Mouse (Mus musculus) embryonic facial prominence, embryonic 12.5 days (tissue): ENCODE results near the gene Ppp4r4. TPM values are rescaled to one million over a fixed set of nuclear protein-coding genes. Genes with fewer than 3 reads are reported as not detected.

ENCODE experiments used
- ATAC-seq: fragments of 200-750 bp; cut with Nextera tagmentation; 2 replicates; pipeline ENCODE4 v1.8.0; 2017; ENCODE audit not compliant: insufficient number of reproducible peaks, insufficient read depth, low FRiP score, low TSS enrichment
- H3K27ac ChIP-seq: fragments of 300-500 bp; sonication (generic); 2 replicates; pipeline ENCODE4 v1.5.1; 2016; ENCODE audit warnings: mild to moderate bottlenecking
- H3K27me3 ChIP-seq: fragments of 300-500 bp; sonication (generic); 2 replicates; pipeline ENCODE4 v1.6.1; 2016; ENCODE audit warnings: mild to moderate bottlenecking, moderate library complexity
- H3K36me3 ChIP-seq: fragments of 300-500 bp; sonication (generic); 2 replicates; pipeline ENCODE4 v1.6.1; 2016; ENCODE audit warnings: mild to moderate bottlenecking
- H3K4me1 ChIP-seq: fragments of 300-500 bp; sonication (generic); 2 replicates; pipeline ENCODE4 v1.6.1; 2016
- H3K4me2 ChIP-seq: fragments of 300-500 bp; sonication (generic); replicated peaks from 2 replicates; pipeline ENCODE4 v1.6.1; 2016; ENCODE audit warnings: mild to moderate bottlenecking, moderate library complexity
- H3K4me3 ChIP-seq: fragments of 300-500 bp; sonication (generic); 2 replicates; pipeline ENCODE4 v1.5.1; 2016; ENCODE audit warnings: mild to moderate bottlenecking
- H3K9ac ChIP-seq: fragments of 300-500 bp; sonication (generic); 2 replicates; pipeline ENCODE4 v1.6.1; 2016; ENCODE audit warnings: mild to moderate bottlenecking, moderate library complexity
- H3K9me3 ChIP-seq: fragments of 300-500 bp; sonication (generic); 2 replicates; pipeline ENCODE4 v1.6.1; 2016; ENCODE audit warnings: mild to moderate bottlenecking, moderate library complexity
- WGBS: fragments of 180-500 bp; shearing (Covaris S2); methylation state at CpG from one replicate; pipeline ENCODE4 v1.1.7; 2016; 5-methylcytosine and 5-hydroxymethylcytosine counted together
- polyA plus RNA-seq: library from polyadenylated mRNA; unstranded; fragments of >200 nt; fragmentation: Nextera tagmentation; extraction: Ambion mirVana; gene quantifications from 2 replicates; pipeline ENCODE4 v1.2.1, GENCODE M21; 2016

Ppp4r4 gene
- polyA plus RNA-seq, 1 experiment from 2014 or later = 2.3 TPM

DNA sequence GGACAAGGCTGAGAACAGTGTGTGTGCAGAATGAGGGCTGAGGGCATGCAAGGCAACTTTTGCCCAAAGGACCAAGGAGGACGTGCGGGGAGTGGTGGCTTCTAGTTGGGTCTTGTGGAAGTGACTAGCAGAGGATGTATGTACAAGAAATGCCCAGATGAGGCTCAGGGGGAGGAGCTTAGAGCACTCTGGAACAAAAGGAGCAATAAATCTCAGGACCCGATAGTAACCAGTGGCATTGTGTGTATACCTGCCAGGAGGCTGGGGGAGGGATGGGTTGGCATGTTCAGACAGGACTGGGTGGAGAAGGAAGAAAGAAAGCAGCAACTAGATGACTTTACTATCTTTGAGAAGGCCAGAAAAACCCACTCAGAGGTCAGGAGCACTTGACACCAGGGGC lies 27.7 kb upstream of the Ppp4r4 start:
- Histone ChIP-seq H3K4me1 (no peaks in the 10 kb centered on the region), H3K4me3 (no peak overlapping the region), H3K4me2 (no peak overlapping the region), H3K9ac (no peak overlapping the region), H3K9me3 (no peaks in the 10 kb centered on the region), H3K27ac (no peak overlapping the region), H3K27me3 (no peaks in the 10 kb centered on the region), H3K36me3 (no peaks in the 10 kb centered on the region)
- WGBS = 90% methylated on average over 3 of the region's 3 CpGs
- no peak for ATAC-seq

DNA sequence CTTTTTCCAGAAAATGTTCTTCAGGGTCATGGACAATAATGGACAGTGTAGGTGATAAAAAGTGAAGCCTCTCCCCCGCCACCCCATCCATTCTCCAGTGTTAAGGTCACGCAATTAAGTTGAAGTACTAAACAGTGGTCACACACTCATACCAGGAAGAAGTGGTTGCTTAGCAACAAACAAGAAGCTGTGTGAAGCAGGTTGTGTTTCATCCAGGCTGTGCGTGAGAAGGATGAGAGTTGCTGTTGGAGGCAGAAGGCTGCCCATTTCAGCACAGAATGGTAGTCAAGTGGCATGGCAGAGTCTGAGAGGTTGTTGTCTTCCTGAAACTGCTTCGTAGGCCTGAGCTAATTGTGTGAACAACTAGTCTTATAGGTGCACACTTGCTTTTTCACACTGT lies 23.7 kb upstream of the Ppp4r4 start:
- no peaks in the 10 kb centered on the region for H3K4me1 ChIP-seq
- H3K36me3 ChIP-seq = no peaks in the 10 kb centered on the region
- no peak overlapping the region for H3K4me3 ChIP-seq
- no peak overlapping the region for H3K27ac ChIP-seq
- H3K27me3 ChIP-seq = no peaks in the 10 kb centered on the region
- H3K4me2 ChIP-seq = no peak overlapping the region
- no peak overlapping the region for H3K9ac ChIP-seq
- WGBS = 75% methylated on average over 4 of the region's 4 CpGs
- H3K9me3 ChIP-seq = no peaks in the 10 kb centered on the region
- no peak for ATAC-seq

DNA sequence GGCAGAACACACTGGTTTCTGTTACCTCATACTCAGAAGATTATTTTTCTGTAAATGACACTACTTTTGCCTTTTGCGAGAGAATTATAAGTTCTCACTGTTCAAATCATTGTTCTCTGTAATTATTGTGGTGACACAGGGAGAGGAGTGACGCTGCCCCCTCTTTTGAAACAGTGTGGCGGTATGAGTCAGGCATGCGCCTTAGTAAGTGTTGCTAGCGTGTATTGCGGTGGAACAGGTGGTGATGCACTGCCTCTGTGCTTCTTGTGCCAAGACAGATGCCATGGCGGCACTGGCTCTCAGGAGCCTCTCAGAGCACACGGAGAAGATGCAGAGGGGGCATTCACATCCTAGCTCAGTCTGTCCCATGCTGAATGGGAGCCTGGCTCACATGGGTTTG lies 22.2 kb upstream of the Ppp4r4 start:
- Histone ChIP-seq H3K4me1 (no peaks in the 10 kb centered on the region), H3K4me3 (no peak overlapping the region), H3K4me2 (no peak overlapping the region), H3K36me3 (no peaks in the 10 kb centered on the region), H3K27ac (no peak overlapping the region), H3K9ac (no peak overlapping the region), H3K9me3 (no peaks in the 10 kb centered on the region), H3K27me3 (no peaks in the 10 kb centered on the region)
- no peak for ATAC-seq
- WGBS = 89% methylated on average over 8 of the region's 8 CpGs

DNA sequence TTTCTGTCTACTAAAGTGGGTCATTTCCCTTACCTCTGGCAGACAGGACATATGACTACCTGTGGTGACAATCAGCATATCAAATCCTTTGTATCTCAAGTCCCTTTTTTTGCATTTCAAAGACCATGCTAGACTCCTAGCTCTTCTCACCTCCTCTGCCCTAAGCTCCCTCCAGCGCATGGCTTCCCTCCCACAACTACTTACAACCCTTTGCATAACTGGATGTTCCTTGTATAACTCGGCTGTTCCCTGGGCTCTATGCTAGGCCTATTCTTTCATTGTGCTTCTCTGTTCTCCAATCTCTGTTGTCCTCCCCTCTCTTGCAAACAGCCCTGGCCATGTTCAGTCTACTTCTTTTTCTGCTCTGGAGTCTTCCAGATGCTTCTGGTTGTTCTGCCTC lies 20.5 kb upstream of the Ppp4r4 start:
- no peak for ATAC-seq

GRCm38 (mm10) chr12:103513039-103513438 lies 19.0 kb upstream of the Ppp4r4 start:
- ATAC-seq = no peak
- Histone ChIP-seq H3K4me3 (no peak overlapping the region), H3K27me3 (no peaks in the 10 kb centered on the region), H3K36me3 (no peaks in the 10 kb centered on the region), H3K27ac (no peak overlapping the region), H3K4me1 (no peaks in the 10 kb centered on the region), H3K9me3 (no peaks in the 10 kb centered on the region), H3K9ac (no peak overlapping the region), H3K4me2 (no peak overlapping the region)
- WGBS = 70% methylated on average over 2 of the region's 2 CpGs

More for the DNA sequence above, 20.5 kb upstream of the Ppp4r4 start:
- Histone ChIP-seq H3K9me3 (no peaks in the 10 kb centered on the region), H3K4me2 (no peak overlapping the region), H3K9ac (no peak overlapping the region), H3K36me3 (no peaks in the 10 kb centered on the region), H3K27ac (no peak overlapping the region), H3K27me3 (no peaks in the 10 kb centered on the region), H3K4me1 (no peaks in the 10 kb centered on the region), H3K4me3 (no peak overlapping the region)
- WGBS = 64% methylated on average over 2 of the region's 2 CpGs

GRCm38 (mm10) chr12:103513451-103513871 lies 18.6 kb upstream of the Ppp4r4 start:
- no peak for ATAC-seq

GRCm38 (mm10) chr12:103514354-103514753 lies 17.7 kb upstream of the Ppp4r4 start:
- H3K9ac ChIP-seq = no peak overlapping the region
- WGBS = 75% methylated on average over 3 of the region's 3 CpGs
- H3K9me3 ChIP-seq = no peaks in the 10 kb centered on the region
- H3K4me3 ChIP-seq = no peak overlapping the region
- H3K36me3 ChIP-seq = no peaks in the 10 kb centered on the region
- no peaks in the 10 kb centered on the region for H3K27me3 ChIP-seq
- no peaks in the 10 kb centered on the region for H3K4me1 ChIP-seq
- no peak overlapping the region for H3K27ac ChIP-seq
- no peak for ATAC-seq
- H3K4me2 ChIP-seq = no peak overlapping the region

More at GRCm38 (mm10) chr12:103513451-103513871, 18.6 kb upstream of the Ppp4r4 start:
- no peak overlapping the region for H3K9ac ChIP-seq
- H3K27ac ChIP-seq = no peak overlapping the region
- H3K9me3 ChIP-seq = no peaks in the 10 kb centered on the region
- H3K4me3 ChIP-seq = no peak overlapping the region
- no peaks in the 10 kb centered on the region for H3K27me3 ChIP-seq
- no peaks in the 10 kb centered on the region for H3K36me3 ChIP-seq
- WGBS = 63% methylated on average over 4 of the region's 4 CpGs
- H3K4me1 ChIP-seq = no peaks in the 10 kb centered on the region
- H3K4me2 ChIP-seq = no peak overlapping the region

DNA sequence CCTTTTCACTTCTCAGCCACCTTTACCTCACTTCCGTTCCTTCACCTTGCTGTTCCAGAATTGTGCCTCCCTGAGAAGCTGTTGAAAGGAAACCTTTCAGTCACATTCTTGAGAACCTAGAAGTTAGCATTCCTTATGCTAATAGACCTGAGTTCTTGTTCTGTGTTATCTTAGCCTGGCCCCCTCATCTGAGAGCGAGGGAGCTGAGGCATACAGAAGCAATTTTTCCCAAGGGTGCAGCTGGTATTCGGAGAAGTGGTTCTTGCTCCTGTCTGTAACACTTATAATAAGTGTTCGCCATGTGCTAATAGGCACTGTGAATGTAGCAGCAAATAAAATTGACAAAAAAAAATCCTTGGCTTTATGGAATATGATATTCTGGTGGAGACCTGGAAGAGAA lies 16.4 kb upstream of the Ppp4r4 start:
- no peaks in the 10 kb centered on the region for H3K27me3 ChIP-seq
- no peak overlapping the region for H3K9ac ChIP-seq
- WGBS = 72% methylated on average over 4 of the region's 4 CpGs
- no peak for ATAC-seq
- no peaks in the 10 kb centered on the region for H3K4me1 ChIP-seq
- H3K4me2 ChIP-seq = no peak overlapping the region
- no peaks in the 10 kb centered on the region for H3K9me3 ChIP-seq
- no peak overlapping the region for H3K27ac ChIP-seq
- no peak overlapping the region for H3K4me3 ChIP-seq
- H3K36me3 ChIP-seq = no peaks in the 10 kb centered on the region

GRCm38 (mm10) chr12:103518640-103519039 lies 13.4 kb upstream of the Ppp4r4 start:
- H3K4me2 ChIP-seq = no peak overlapping the region
- no peaks in the 10 kb centered on the region for H3K4me1 ChIP-seq
- 91% methylated on average over 6 of the region's 6 CpGs for WGBS
- H3K27ac ChIP-seq = no peak overlapping the region
- no peaks in the 10 kb centered on the region for H3K27me3 ChIP-seq
- H3K36me3 ChIP-seq = no peaks in the 10 kb centered on the region
- no peak for ATAC-seq
- no peak overlapping the region for H3K4me3 ChIP-seq
- no peak overlapping the region for H3K9ac ChIP-seq
- H3K9me3 ChIP-seq = no peaks in the 10 kb centered on the region

DNA sequence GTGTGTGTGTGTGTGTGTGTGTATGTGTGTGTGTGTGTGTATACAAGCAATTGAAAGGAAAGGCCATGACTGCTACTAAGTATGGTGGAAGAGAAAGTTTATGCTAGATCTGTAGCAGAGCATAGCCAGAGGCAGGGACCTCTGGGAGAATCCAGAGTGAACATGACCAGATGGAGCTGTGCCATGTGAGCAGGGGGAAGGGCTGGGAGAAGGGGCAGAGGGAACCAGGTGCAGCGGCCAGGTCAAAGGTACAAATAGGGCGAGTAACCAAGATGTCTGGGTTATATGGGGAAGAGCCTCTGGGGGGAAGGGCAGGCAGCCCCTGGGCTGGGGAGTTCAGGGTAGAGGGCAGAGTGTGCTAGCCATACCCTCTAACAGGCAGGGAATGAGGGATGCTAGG lies 1.5 kb upstream of the Ppp4r4 start:
- Histone ChIP-seq H3K9ac (no peak overlapping the region), H3K27ac (no peak overlapping the region), H3K36me3 (no peaks in the 10 kb centered on the region), H3K9me3 (no peaks in the 10 kb centered on the region), H3K4me1 (peaks cover 5% of the 10 kb centered on the region; the same call in 1 of the 2 replicates), H3K27me3 (peaks cover 9% of the 10 kb centered on the region; the same call in 1 of the 2 replicates), H3K4me2 (no peak overlapping the region), H3K4me3 (no peak overlapping the region)
- 76% methylated on average over 2 of the region's 2 CpGs for WGBS
- no peak for ATAC-seq

- Histone ChIP-seq H3K4me1 (peaks cover 5% of the 10 kb centered on the region; the same call in 1 of the 2 replicates), H3K4me2 (peak overlapping the region; percentile 93), H3K9ac (peak overlapping the region; percentile 67), H3K27ac (no peak overlapping the region), H3K4me3 (peak overlapping the region; percentile 50), H3K27me3 (peaks cover 9% of the 10 kb centered on the region; the same call in 1 of the 2 replicates), H3K9me3 (no peaks in the 10 kb centered on the region), H3K36me3 (no peaks in the 10 kb centered on the region)
- WGBS = 1% methylated on average over 44 of the region's 44 CpGs
- ATAC-seq = peak; percentile 77
These were observed 739 bp downstream of the Ppp4r4 start for GRCm38 (mm10) chr12:103532649-103533395.

- H3K27ac ChIP-seq = no peak overlapping the region
- H3K4me2 ChIP-seq = no peak overlapping the region
- H3K27me3 ChIP-seq = no peaks in the 10 kb centered on the region
- H3K4me3 ChIP-seq = no peak overlapping the region
- no peaks in the 10 kb centered on the region for H3K9me3 ChIP-seq
- no peak overlapping the region for H3K9ac ChIP-seq
- H3K4me1 ChIP-seq = no peaks in the 10 kb centered on the region
- ATAC-seq = no peak
- H3K36me3 ChIP-seq = no peaks in the 10 kb centered on the region
- WGBS = 72% methylated on average over 4 of the region's 4 CpGs
These were observed 8.3 kb downstream of the Ppp4r4 start for GRCm38 (mm10) chr12:103540429-103540828.
